Mouse (Mus musculus) myocyte (in vitro differentiated cells): ENCODE results near the gene Gpr183. TPM values are rescaled to one million over a fixed set of nuclear protein-coding genes. Genes with fewer than 3 reads are reported as not detected.

ENCODE experiments used
- H3K27me3 ChIP-seq: one replicate; pipeline ENCODE4 v1.6.1; 2011; ENCODE audit not compliant: control insufficient read depth, insufficient read depth, insufficient read length
- H3K36me3 ChIP-seq: one replicate; pipeline ENCODE4 v1.6.1; 2011; ENCODE audit not compliant: control insufficient read depth, insufficient read depth
- H3K4me2 ChIP-seq: one replicate; pipeline ENCODE4 v1.6.1; 2011; ENCODE audit warnings: low read depth, control low read depth
- H3K4me3 ChIP-seq: one replicate; pipeline ENCODE4 v1.5.1; 2011; ENCODE audit warnings: mild to moderate bottlenecking, control low read depth, moderate library complexity
- H3K79me2 ChIP-seq: one replicate; pipeline ENCODE4 v1.6.1; 2011; ENCODE audit not compliant: control insufficient read depth, insufficient read depth
- H3ac ChIP-seq: one replicate; pipeline ENCODE4 v1.6.1; 2011; ENCODE audit not compliant: control insufficient read depth, insufficient read length
- CEBPB ChIP-seq: IDR thresholded peaks from 2 replicates; pipeline ENCODE4 v1.6.1; 2011; ENCODE audit warnings: mild to moderate bottlenecking, moderate library complexity; ENCODE audit not compliant: poor library complexity, insufficient read depth, severe bottlenecking
- E2F4 ChIP-seq: IDR thresholded peaks from one replicate; pipeline ENCODE4 v1.6.1; 2011; ENCODE audit warnings: mild to moderate bottlenecking, control low read depth, moderate library complexity; ENCODE audit not compliant: insufficient read depth
- MAX ChIP-seq: IDR thresholded peaks from one replicate; pipeline ENCODE4 v1.6.1; 2011; ENCODE audit warnings: low read depth, mild to moderate bottlenecking, control low read depth
- MYOD1 ChIP-seq, 3 experiments: IDR thresholded peaks; one replicate each; pipeline ENCODE4 v1.6.1; 2011; ENCODE audit warnings: control low read depth in 2 of 3, low read depth in 2 of 3, mild to moderate bottlenecking in 2 of 3, moderate library complexity in 1 of 3; ENCODE audit not compliant: insufficient read length in 2 of 3, control insufficient read depth in 1 of 3
- MYOG ChIP-seq, 3 experiments: IDR thresholded peaks; one replicate each; pipeline ENCODE4 v1.6.1; 2011; ENCODE audit warnings: control low read depth in 2 of 3, low read depth in 2 of 3, mild to moderate bottlenecking in 2 of 3; ENCODE audit not compliant: insufficient read length in 2 of 3, control insufficient read depth in 1 of 3, insufficient read depth in 1 of 3
- POLR2A ChIP-seq: IDR thresholded peaks from one replicate; pipeline ENCODE4 v1.6.1; 2011; ENCODE audit warnings: low read depth, mild to moderate bottlenecking, control low read depth, moderate library complexity; ENCODE audit not compliant: insufficient read length
- POLR2AphosphoS2 ChIP-seq: IDR thresholded peaks from one replicate; pipeline ENCODE4 v1.6.1; 2011; ENCODE audit warnings: low read depth, control low read depth; ENCODE audit not compliant: insufficient read length
- REST ChIP-seq: IDR thresholded peaks from one replicate; pipeline ENCODE4 v1.6.1; 2011; ENCODE audit warnings: mild to moderate bottlenecking, control low read depth, moderate library complexity; ENCODE audit not compliant: insufficient read depth, insufficient read length
- SRF ChIP-seq: IDR thresholded peaks from one replicate; pipeline ENCODE4 v1.6.1; 2011; ENCODE audit warnings: low read depth; ENCODE audit not compliant: control insufficient read depth, insufficient read length
- TCF12 ChIP-seq: IDR thresholded peaks from one replicate; pipeline ENCODE4 v1.6.1; 2011; ENCODE audit warnings: mild to moderate bottlenecking, control low read depth; ENCODE audit not compliant: poor library complexity, insufficient read depth, severe bottlenecking
- TCF3 ChIP-seq: IDR thresholded peaks from one replicate; pipeline ENCODE4 v1.6.1; 2011; ENCODE audit warnings: low read depth, control low read depth; ENCODE audit not compliant: insufficient read length
- USF1 ChIP-seq: IDR thresholded peaks from one replicate; pipeline ENCODE4 v1.6.1; 2011; ENCODE audit warnings: low read depth, mild to moderate bottlenecking, control low read depth, moderate library complexity
- polyA plus RNA-seq: library from polyadenylated mRNA; unstranded; fragments of >200 nt; fragmentation: generic; extraction: Trizol; gene quantifications from one replicate; pipeline ENCODE4 v1.2.1, GENCODE M21; 2012; ENCODE audit warnings: missing spikeins

Gene Gpr183
- 0.02 TPM for polyA plus RNA-seq

DNA sequence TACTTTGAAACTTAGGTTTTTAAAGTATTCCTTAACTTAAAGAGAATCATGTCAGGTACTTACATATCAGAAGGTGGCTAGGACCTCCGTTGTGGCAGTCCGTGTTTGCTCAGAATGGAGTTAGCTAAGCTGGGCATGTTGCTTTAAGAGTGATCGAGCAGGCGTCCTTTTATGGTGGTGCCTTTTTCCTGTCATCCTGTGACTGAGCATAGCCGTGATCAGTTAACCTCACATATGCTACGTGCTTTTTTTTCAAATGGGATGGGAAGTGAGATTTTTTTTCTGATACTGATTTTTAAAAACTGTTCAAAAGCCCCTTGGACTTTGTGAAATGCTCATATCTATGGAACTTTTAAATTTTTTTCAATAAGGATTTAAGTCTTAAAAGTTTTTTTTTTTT, at the start of gene Gpr183:
Gene Gpr183 (minus strand): TSS at position 206 of the 400 bp plus-strand sequence.
- H3K4me3 ChIP-seq, result no peak within 1 kb of the TSS
- H3K27me3 ChIP-seq, result no peaks in the 10 kb centered on the region
- H3ac ChIP-seq, result no peak within 1 kb of the TSS
- no peak within 1 kb of the TSS for H3K4me2 ChIP-seq
- H3K36me3 ChIP-seq, result no peaks in the 10 kb centered on the region
- no peaks in the 10 kb centered on the region for H3K79me2 ChIP-seq
- TF ChIP-seq TCF3, result no peak
- TF ChIP-seq POLR2A, result no peak
- no peak for TF ChIP-seq USF1
- TF ChIP-seq TCF12, result no peak
- no peak for TF ChIP-seq REST
- no peak for TF ChIP-seq MYOD1 (IDR thresholded peaks at IDR 0.05; ENCODE audit: control insufficient read depth in 1 of 3, insufficient read length in 2 of 3, low read depth in 2 of 3)
- no peak for TF ChIP-seq E2F4
- no peak for TF ChIP-seq CEBPB
- no peak for TF ChIP-seq MYOG (IDR thresholded peaks at IDR 0.05; ENCODE audit: control insufficient read depth in 1 of 3, insufficient read depth in 1 of 3, insufficient read length in 2 of 3, low read depth in 2 of 3)
- TF ChIP-seq MAX, result no peak

DNA sequence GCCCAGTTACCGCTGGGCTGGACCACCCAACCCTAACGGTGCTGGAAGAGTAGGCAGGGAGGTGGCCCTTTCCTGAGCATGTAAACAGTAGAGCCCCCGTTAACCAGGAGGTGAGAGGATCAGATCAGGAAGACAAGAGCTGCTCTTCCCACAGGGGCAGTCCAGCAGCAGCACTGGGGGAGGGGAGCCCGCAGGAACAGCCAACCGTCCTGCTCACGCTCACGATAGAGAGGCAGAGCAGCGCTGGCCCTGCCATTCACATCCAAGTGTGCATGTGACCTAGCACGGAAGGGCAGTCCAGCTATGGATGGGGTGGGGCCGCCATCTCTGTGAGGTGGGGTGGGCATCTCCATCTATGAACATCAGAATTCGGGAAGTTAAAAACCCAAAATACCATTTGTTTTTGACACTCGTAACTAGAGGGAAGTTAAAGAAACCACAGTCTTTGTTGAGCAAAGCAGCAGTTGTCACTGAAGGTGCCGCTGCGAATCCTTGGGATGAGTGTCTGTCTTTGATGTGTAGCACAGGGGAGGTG, 48.5 kb upstream of the Gpr183 start:
- no peak for TF ChIP-seq USF1
- TF ChIP-seq SRF, result no peak
- no peak for TF ChIP-seq POLR2A
- TF ChIP-seq MYOD1 (IDR thresholded peaks at IDR 0.05; ENCODE audit: control insufficient read depth in 1 of 3, insufficient read length in 2 of 3, low read depth in 2 of 3), result no peak
- no peak for TF ChIP-seq CEBPB
- no peak for TF ChIP-seq E2F4
- no peak for TF ChIP-seq POLR2AphosphoS2
- no peak for TF ChIP-seq TCF3
- TF ChIP-seq MAX, result no peak
- no peak for TF ChIP-seq TCF12

DNA sequence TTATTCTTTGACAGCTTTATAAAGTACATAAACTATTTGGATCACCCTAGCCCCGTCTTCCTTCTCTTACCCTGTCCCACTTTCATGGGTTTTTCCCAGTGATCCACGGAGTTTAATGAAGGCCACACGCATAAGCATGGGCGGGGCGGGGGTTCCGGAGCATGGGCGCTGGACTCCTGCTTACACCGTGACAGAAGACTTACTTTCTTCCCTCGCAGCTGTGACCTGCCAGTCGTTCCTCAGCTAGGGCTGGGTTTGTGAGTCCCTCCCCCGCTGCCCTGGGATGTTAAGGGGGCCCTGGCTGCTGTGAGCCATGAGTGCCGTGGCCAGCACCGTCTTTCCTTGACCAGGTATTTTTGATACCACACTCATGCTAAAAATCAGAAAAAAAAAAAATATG, 47.8 kb upstream of the Gpr183 start:
- Histone ChIP-seq H3K27me3 (no peaks in the 10 kb centered on the region), H3K79me2 (no peaks in the 10 kb centered on the region), H3K4me3 (no peak overlapping the region), H3K4me2 (no peak overlapping the region), H3ac (no peak overlapping the region), H3K36me3 (no peaks in the 10 kb centered on the region)
- TF ChIP-seq MYOD1 (IDR thresholded peaks at IDR 0.05; ENCODE audit: control insufficient read depth in 1 of 3, insufficient read length in 2 of 3, low read depth in 2 of 3), result no peak
- no peak for TF ChIP-seq E2F4
- TF ChIP-seq TCF12, result no peak
- TF ChIP-seq MAX, result no peak
- no peak for TF ChIP-seq SRF
- TF ChIP-seq POLR2AphosphoS2, result no peak
- no peak for TF ChIP-seq CEBPB
- no peak for TF ChIP-seq MYOG (IDR thresholded peaks at IDR 0.05; ENCODE audit: control insufficient read depth in 1 of 3, insufficient read depth in 1 of 3, insufficient read length in 2 of 3, low read depth in 2 of 3)
- no peak for TF ChIP-seq REST
- TF ChIP-seq POLR2A, result no peak
- TF ChIP-seq USF1, result no peak
- TF ChIP-seq TCF3, result no peak

More for the DNA sequence above, 48.5 kb upstream of the Gpr183 start:
- no peaks in the 10 kb centered on the region for H3K36me3 ChIP-seq
- no peaks in the 10 kb centered on the region for H3K79me2 ChIP-seq
- H3K27me3 ChIP-seq, result no peaks in the 10 kb centered on the region
- no peak overlapping the region for H3K4me3 ChIP-seq
- H3ac ChIP-seq, result no peak overlapping the region
- H3K4me2 ChIP-seq, result no peak overlapping the region

- Histone ChIP-seq H3K36me3 (no peaks in the 10 kb centered on the region), H3K4me2 (no peak overlapping the region), H3ac (no peak overlapping the region), H3K4me3 (no peak overlapping the region), H3K79me2 (no peaks in the 10 kb centered on the region), H3K27me3 (no peaks in the 10 kb centered on the region)
- no peak for TF ChIP-seq REST
- no peak for TF ChIP-seq CEBPB
- TF ChIP-seq TCF3, result no peak
- TF ChIP-seq POLR2A, result no peak
- no peak for TF ChIP-seq TCF12
- no peak for TF ChIP-seq MAX
- TF ChIP-seq MYOG (IDR thresholded peaks at IDR 0.05; ENCODE audit: control insufficient read depth in 1 of 3, insufficient read depth in 1 of 3, insufficient read length in 2 of 3, low read depth in 2 of 3), result no peak
- TF ChIP-seq SRF, result no peak
- no peak for TF ChIP-seq MYOD1 (IDR thresholded peaks at IDR 0.05; ENCODE audit: control insufficient read depth in 1 of 3, insufficient read length in 2 of 3, low read depth in 2 of 3)
- TF ChIP-seq E2F4, result no peak
- TF ChIP-seq POLR2AphosphoS2, result no peak
- TF ChIP-seq USF1, result no peak
Measured at GRCm38 (mm10) chr14:122012193-122012592, 47.2 kb upstream of the Gpr183 start.

DNA sequence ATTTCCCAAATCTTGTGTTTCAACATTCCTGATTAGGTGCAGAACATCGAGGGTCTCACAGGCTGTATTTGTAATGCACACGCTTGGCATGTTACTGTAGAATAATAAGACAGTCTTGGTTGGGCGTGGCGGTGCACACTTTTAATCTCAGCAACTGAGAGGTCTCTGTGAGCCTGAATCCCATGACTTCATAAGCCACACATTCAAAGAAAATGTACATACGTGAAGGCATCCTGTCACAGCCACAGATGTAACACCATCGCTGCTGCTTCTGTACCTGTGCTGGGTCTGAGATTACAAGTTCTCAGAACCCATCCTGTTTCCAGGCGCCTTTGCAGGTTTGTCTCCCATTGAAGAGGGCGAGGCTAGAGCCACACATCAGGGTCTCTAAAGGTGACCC, 46.8 kb upstream of the Gpr183 start:
- Histone ChIP-seq H3K36me3 (no peaks in the 10 kb centered on the region), H3K27me3 (no peaks in the 10 kb centered on the region), H3K4me3 (no peak overlapping the region), H3ac (no peak overlapping the region), H3K4me2 (no peak overlapping the region), H3K79me2 (no peaks in the 10 kb centered on the region)
- no peak for TF ChIP-seq USF1
- TF ChIP-seq MYOG (IDR thresholded peaks at IDR 0.05; ENCODE audit: control insufficient read depth in 1 of 3, insufficient read depth in 1 of 3, insufficient read length in 2 of 3, low read depth in 2 of 3), result no peak
- TF ChIP-seq CEBPB, result no peak
- TF ChIP-seq E2F4, result no peak
- no peak for TF ChIP-seq POLR2A
- TF ChIP-seq POLR2AphosphoS2, result no peak
- TF ChIP-seq MAX, result no peak
- TF ChIP-seq MYOD1 (IDR thresholded peaks at IDR 0.05; ENCODE audit: control insufficient read depth in 1 of 3, insufficient read length in 2 of 3, low read depth in 2 of 3), result no peak
- no peak for TF ChIP-seq SRF
- TF ChIP-seq TCF3, result no peak
- TF ChIP-seq REST, result no peak
- no peak for TF ChIP-seq TCF12
